Mouse (Mus musculus): ENCODE results near the gene Elac2.

The Elac2 gene

DNA sequence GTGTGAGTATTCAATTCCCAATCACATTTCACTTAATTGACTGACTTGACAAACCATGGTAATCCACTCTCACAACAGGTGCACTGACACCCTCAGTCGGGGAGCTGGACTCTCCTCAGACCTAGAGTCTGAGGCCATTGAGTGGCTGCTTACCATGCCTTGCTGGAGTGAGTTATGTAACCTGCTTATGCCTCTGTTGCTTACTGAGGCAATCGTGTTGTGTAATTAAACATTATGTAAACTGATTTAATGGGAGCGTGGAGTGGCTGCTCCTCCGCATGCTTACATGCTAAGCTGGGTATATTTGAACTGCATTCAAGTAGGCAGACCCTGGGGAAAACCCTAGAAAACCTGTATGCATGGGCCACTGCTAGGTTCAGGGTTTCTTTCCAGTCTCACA is 41.9 kb downstream of the Elac2 start:
- DNase-seq (ENCODE audit: low read depth in 2 of 2, low spot score in 2 of 2), result no peak

- no peak for DNase-seq (ENCODE audit: low read depth in 2 of 2, low spot score in 2 of 2)
These were observed 43.9 kb downstream of the Elac2 start for GRCm38 (mm10) chr11:65022771-65023170.

GRCm38 (mm10) chr11:65028049-65028448 is 49.2 kb downstream of the Elac2 start:
- DNase-seq (ENCODE audit: low read depth in 2 of 2, low spot score in 2 of 2), result no peak

GRCm38 (mm10) chr11:65030201-65030600 is 51.4 kb downstream of the Elac2 start:
- no peak for DNase-seq (ENCODE audit: low read depth in 2 of 2, low spot score in 2 of 2)

- DNase-seq (ENCODE audit: low read depth in 2 of 2, low spot score in 2 of 2), result no peak
These were observed 53.4 kb downstream of the Elac2 start for GRCm38 (mm10) chr11:65032221-65032620.

GRCm38 (mm10) chr11:65038996-65039395 is 60.2 kb downstream of the Elac2 start:
- no peak for DNase-seq (ENCODE audit: low read depth in 2 of 2, low spot score in 2 of 2)

DNA sequence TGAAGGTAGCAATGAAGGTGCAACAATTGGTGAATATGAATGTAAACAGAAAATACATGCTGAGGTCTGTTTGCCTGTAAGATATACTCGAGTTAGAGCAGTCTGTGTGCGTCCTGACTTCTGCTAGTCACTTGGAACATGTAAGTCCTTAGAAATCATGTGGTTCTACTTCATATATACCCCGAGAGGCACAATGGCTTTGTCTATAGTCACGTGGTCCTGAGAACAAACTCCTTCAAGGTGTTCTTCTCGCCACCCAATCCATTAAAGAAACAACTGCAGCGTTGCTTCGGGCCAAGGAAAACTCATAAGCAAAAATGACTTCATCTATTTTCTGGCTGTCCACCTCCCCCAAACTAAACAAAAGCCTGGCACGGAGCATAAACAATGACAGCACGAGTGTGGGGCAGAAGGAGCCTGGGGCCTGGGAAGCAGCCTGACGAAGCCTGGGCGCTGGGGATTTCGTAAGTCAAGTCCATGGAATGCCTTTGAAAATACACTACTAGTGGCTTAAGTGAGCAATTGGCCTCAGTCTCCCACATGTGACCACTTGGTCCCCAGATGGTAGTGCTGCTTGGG is 60.8 kb downstream of the Elac2 start:
- DNase-seq (ENCODE audit: low read depth in 2 of 2, low spot score in 2 of 2), result no peak

GRCm38 (mm10) chr11:65040556-65040955 is 61.7 kb downstream of the Elac2 start:
- DNase-seq (ENCODE audit: low read depth in 2 of 2, low spot score in 2 of 2), result no peak

DNA sequence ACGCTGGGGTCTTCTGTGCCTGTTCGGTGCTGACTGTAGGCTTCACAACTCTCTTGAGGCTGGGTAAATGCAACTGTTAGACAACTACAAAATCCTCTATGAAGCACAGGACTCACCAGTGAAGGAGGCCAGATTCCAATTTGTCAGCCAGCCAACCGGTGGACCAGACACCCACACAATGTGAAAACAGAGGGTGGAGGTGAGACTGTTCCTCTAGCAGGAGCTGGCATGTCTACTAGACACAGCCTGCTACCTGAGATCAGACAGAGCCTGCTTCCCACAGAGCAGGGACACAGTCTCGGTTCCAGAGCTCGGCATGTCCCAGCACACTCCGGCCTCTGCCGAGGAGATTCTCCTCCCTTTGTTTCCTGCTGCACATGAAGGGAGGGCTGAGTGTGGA is 70.3 kb downstream of the Elac2 start:
- no peak for DNase-seq (ENCODE audit: low read depth in 2 of 2, low spot score in 2 of 2)

DNA sequence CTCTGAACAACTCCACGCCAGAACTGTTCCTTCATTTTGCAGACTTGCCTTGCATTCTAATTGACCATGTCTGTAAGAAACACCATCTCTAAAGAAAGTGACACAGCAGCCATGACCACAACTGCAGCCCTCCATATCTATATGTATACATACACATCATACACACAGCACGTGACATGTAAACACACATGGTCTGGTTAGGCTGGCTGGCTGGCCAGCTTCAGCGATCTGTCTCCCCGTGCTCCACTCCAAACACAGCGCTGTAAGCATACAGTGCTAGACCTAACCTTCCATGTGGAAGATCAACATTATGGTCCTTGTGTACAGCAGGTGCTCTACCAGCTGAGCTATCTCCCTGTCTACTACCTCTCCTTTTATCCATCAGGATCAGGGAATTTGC is 72.0 kb downstream of the Elac2 start:
- DNase-seq (ENCODE audit: low read depth in 2 of 2, low spot score in 2 of 2), result no peak

All from CD8-positive naive resting alpha-beta T cell, adult 2 months (primary cell).